Mouse (Mus musculus) ES-Bruce4 (cell line): Measurements from ENCODE around the gene C5ar2.

ENCODE experiments used
- CTCF ChIP-seq: IDR thresholded peaks from one replicate; pipeline ENCODE4 v1.8.1; 2011; ENCODE audit warnings: low read depth, low read length
- POLR2A ChIP-seq: IDR thresholded peaks from one replicate; pipeline ENCODE4 v1.8.1; 2011; ENCODE audit warnings: low read length; ENCODE audit not compliant: insufficient read depth

DNA sequence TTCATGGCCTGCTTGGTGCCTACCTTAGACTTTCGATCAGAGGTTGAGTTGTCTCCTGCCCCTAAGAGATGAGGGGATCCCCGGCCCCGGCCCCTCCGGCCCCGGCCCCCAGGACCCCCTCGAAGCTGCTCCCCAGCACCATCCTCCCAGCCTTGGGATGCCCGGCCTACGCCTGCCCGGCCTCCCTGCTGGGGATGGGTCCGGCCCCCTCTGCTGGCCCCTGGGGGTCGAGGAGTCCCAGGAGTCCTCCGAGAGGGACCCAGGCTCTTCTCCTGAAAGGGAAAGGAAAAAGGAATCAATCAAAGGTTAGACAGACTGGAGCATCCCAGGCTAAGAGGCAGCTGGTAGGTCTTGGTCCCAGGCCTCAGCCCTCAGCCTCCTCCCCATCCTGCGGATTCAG, 38.4 kb upstream of the C5ar2 start:
- no peak for TF ChIP-seq CTCF
- TF ChIP-seq POLR2A = no peak
